Mouse (Mus musculus): ENCODE measurements at regions not wholly inside any gene's neighbourhood (a gene's known extent, or its start where the extent isn't known, plus 50 kb on each side); places are given as distances from the start of the nearest gene placed in this dataset.

DNA sequence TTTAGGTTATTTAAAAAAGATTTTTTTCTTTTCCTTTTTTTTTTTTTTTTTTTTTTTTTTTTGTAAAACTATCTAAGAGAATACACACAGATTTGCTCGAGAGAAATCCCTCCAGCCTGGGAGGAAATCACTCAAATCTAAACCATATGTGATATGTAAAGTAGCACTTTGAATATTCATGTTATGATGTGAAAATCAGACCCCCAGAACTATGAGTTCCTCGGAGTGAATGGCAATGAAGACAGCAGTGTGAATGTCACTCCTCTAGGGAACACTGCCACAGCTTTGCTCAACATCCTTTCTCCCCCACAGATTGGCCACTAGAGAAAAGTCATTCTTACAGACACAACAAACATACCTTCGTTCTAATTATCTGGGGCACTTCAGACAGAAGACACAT is 217.8 kb upstream of the Ddx18 start:
- Histone ChIP-seq H3K27me3 (ENCODE audit: insufficient read depth, low read length) (no peaks in the 10 kb centered on the region), H3K4me1 (replicated peaks; ENCODE audit: low read depth, low read length) (no peaks in the 10 kb centered on the region), H3K9me3 (ENCODE audit: low read length) (peaks cover 37% of the 10 kb centered on the region), H3K36me3 (ENCODE audit: insufficient read depth, low read length) (no peaks in the 10 kb centered on the region), H3K4me3 (replicated peaks; ENCODE audit: low read length) (no peak overlapping the region)
- no peak for TF ChIP-seq NANOG (IDR thresholded peaks at IDR 0.05; ENCODE audit: borderline replicate concordance, low read length)

DNA sequence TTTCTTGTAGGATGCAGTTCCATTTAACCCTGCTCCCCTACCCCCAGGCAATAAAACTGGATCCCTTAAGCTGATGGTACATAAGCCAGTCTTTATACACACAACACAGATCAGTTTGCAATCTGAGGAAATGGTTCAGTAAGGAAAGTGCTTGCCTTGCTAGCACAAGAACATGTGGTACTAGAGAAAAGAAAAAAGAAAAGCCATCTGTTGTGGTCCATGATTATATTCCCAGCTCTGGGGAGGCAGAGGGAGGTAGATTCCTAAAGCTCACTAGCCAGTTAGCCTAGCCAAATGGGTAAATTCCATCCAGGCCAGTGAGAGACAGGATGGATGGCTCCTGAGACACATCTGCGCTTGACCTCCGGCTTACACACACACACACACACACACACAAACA is 206.2 kb upstream of the Ddx18 start:
- Histone ChIP-seq H3K4me1 (replicated peaks; ENCODE audit: low read depth, low read length) (no peaks in the 10 kb centered on the region), H3K27me3 (ENCODE audit: insufficient read depth, low read length) (no peaks in the 10 kb centered on the region), H3K9me3 (ENCODE audit: low read length) (no peaks in the 10 kb centered on the region), H3K4me3 (replicated peaks; ENCODE audit: low read length) (no peak overlapping the region), H3K36me3 (ENCODE audit: insufficient read depth, low read length) (no peaks in the 10 kb centered on the region)
- TF ChIP-seq POU5F1 (IDR thresholded peaks at IDR 0.05; ENCODE audit: borderline replicate concordance, low read length), result no peak
- no peak for TF ChIP-seq NANOG (IDR thresholded peaks at IDR 0.05; ENCODE audit: borderline replicate concordance, low read length)
- TF ChIP-seq CTCF (conservative IDR thresholded peaks at IDR 0.05; ENCODE audit: low read length), result no peak

DNA sequence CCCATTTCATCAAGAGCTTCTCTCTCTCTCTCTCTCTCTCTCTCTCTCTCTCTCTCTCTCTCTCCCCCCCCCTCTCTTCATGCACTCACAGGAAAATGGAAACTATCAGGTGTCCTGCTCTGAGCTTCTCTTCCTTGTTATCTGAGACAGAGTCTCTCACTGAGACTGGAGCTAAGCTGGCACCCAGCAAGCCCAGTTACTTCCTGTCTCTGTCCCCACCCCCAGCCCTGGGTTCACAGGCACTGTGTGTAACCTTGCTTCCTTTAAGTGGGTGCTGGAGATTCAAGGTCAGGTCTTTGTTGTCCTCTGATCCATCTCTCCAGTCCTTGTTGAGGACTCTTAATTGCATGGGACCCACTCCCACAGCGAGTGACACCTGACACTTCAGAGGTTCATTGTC is 203.7 kb upstream of the Ddx18 start:
- Histone ChIP-seq H3K4me1 (replicated peaks; ENCODE audit: low read depth, low read length) (no peaks in the 10 kb centered on the region), H3K27me3 (ENCODE audit: insufficient read depth, low read length) (no peaks in the 10 kb centered on the region), H3K36me3 (ENCODE audit: insufficient read depth, low read length) (no peaks in the 10 kb centered on the region), H3K9me3 (ENCODE audit: low read length) (no peaks in the 10 kb centered on the region), H3K4me3 (replicated peaks; ENCODE audit: low read length) (no peak overlapping the region)
- TF ChIP-seq POU5F1 (IDR thresholded peaks at IDR 0.05; ENCODE audit: borderline replicate concordance, low read length), result no peak
- no peak for TF ChIP-seq CTCF (conservative IDR thresholded peaks at IDR 0.05; ENCODE audit: low read length)
- no peak for TF ChIP-seq NANOG (IDR thresholded peaks at IDR 0.05; ENCODE audit: borderline replicate concordance, low read length)

DNA sequence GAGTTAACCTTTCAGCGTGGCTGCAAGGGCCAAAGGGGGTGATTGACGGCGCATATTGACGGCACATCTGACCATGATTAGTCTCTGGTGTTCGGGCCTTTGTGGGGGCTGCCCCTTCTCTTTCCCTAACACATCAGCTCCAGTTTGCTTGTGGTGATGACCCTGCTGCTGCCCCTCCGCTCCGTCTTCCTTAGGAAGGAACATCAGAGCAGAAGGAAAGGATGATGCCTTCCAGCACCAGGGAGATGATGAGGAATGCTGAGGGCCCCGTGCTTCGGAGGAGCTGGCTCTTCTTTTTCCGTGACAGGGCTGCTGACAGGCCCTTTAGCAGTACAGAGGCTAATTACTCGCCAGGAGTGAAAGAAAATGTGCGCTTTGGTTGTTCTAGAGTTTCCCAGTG is 203.1 kb upstream of the Ddx18 start:
- no peaks in the 10 kb centered on the region for H3K4me1 ChIP-seq (replicated peaks; ENCODE audit: low read depth, low read length)
- H3K36me3 ChIP-seq (ENCODE audit: insufficient read depth, low read length), result no peaks in the 10 kb centered on the region
- no peaks in the 10 kb centered on the region for H3K27me3 ChIP-seq (ENCODE audit: insufficient read depth, low read length)
- no peaks in the 10 kb centered on the region for H3K9me3 ChIP-seq (ENCODE audit: low read length)
- TF ChIP-seq CTCF (conservative IDR thresholded peaks at IDR 0.05; ENCODE audit: low read length), result no peak
- H3K4me3 ChIP-seq (replicated peaks; ENCODE audit: low read length), result no peak overlapping the region

DNA sequence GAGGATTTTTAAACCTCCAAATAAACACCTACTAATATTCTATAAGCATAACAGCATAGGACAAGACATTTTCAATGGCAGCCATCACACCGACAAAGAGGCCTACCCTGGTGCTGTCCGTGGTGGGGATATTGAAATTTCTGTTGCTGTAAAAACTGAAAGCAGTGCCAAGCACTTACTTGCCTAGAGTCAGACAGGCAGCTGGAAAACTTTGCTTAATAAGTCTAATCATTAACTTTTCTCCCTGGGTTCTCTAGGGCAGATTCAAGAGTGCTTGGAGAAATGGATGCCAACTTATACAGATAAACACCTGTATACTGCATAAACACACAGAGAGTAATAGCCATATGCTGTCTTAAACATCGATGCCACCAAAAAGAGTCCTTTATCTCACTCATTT is 192.3 kb upstream of the Ddx18 start:
- Histone ChIP-seq H3K9me3 (ENCODE audit: low read length) (no peaks in the 10 kb centered on the region), H3K4me1 (replicated peaks; ENCODE audit: low read depth, low read length) (no peaks in the 10 kb centered on the region), H3K36me3 (ENCODE audit: insufficient read depth, low read length) (no peaks in the 10 kb centered on the region), H3K27me3 (ENCODE audit: insufficient read depth, low read length) (no peaks in the 10 kb centered on the region), H3K4me3 (replicated peaks; ENCODE audit: low read length) (no peak overlapping the region)
- TF ChIP-seq CTCF (conservative IDR thresholded peaks at IDR 0.05; ENCODE audit: low read length), result no peak
- TF ChIP-seq NANOG (IDR thresholded peaks at IDR 0.05; ENCODE audit: borderline replicate concordance, low read length), result no peak
- no peak for TF ChIP-seq POU5F1 (IDR thresholded peaks at IDR 0.05; ENCODE audit: borderline replicate concordance, low read length)

DNA sequence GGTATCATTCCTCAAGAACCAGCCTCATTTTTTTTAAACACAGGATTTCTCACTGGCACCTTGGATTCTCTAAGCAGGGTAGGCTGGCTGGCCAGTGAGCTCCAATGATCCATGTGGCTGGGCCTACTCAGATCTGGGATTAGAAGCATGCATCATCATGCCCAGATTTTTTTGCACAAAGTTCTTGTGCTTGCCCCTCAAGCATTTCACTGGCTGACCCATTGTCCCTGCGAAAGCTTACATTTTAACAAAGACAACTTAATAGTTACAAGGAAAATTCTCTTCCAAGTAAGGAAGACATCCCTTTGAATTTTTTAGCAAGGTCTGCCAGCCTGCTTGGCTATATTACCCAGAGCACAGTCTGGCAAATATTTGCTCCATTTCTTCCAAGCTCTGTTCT is 177.4 kb upstream of the Ddx18 start:
- no peaks in the 10 kb centered on the region for H3K36me3 ChIP-seq (ENCODE audit: insufficient read depth, low read length)
- TF ChIP-seq CTCF (conservative IDR thresholded peaks at IDR 0.05; ENCODE audit: low read length) (no peak), POU5F1 (IDR thresholded peaks at IDR 0.05; ENCODE audit: borderline replicate concordance, low read length) (no peak)
- H3K9me3 ChIP-seq (ENCODE audit: low read length), result no peaks in the 10 kb centered on the region
- no peaks in the 10 kb centered on the region for H3K4me1 ChIP-seq (replicated peaks; ENCODE audit: low read depth, low read length)
- H3K27me3 ChIP-seq (ENCODE audit: insufficient read depth, low read length), result no peaks in the 10 kb centered on the region
- no peak overlapping the region for H3K4me3 ChIP-seq (replicated peaks; ENCODE audit: low read length)

- no peak for TF ChIP-seq POU5F1 (IDR thresholded peaks at IDR 0.05; ENCODE audit: borderline replicate concordance, low read length)
- no peak for TF ChIP-seq NANOG (IDR thresholded peaks at IDR 0.05; ENCODE audit: borderline replicate concordance, low read length)
- TF ChIP-seq CTCF (conservative IDR thresholded peaks at IDR 0.05; ENCODE audit: low read length), result no peak
- no peaks in the 10 kb centered on the region for H3K36me3 ChIP-seq (ENCODE audit: insufficient read depth, low read length)
These were observed 167.4 kb upstream of the Ddx18 start for GRCm38 (mm10) chr1:121735113-121735719.

GRCm38 (mm10) chr1:121734456-121735112 is 166.8 kb upstream of the Ddx18 start:
- Histone ChIP-seq H3K36me3 (ENCODE audit: insufficient read depth, low read length) (no peaks in the 10 kb centered on the region), H3K4me1 (replicated peaks; ENCODE audit: low read depth, low read length) (no peaks in the 10 kb centered on the region), H3K27me3 (ENCODE audit: insufficient read depth, low read length) (no peaks in the 10 kb centered on the region), H3K4me3 (replicated peaks; ENCODE audit: low read length) (no peak overlapping the region), H3K9me3 (ENCODE audit: low read length) (no peaks in the 10 kb centered on the region; the same call in 1 of the 2 replicates)
- TF ChIP-seq CTCF (conservative IDR thresholded peaks at IDR 0.05; ENCODE audit: low read length), result no peak
- no peak for TF ChIP-seq POU5F1 (IDR thresholded peaks at IDR 0.05; ENCODE audit: borderline replicate concordance, low read length)
- TF ChIP-seq NANOG (IDR thresholded peaks at IDR 0.05; ENCODE audit: borderline replicate concordance, low read length), result no peak

More at GRCm38 (mm10) chr1:121735113-121735719, 167.4 kb upstream of the Ddx18 start:
- Histone ChIP-seq H3K9me3 (ENCODE audit: low read length) (no peaks in the 10 kb centered on the region; the same call in 1 of the 2 replicates), H3K27me3 (ENCODE audit: insufficient read depth, low read length) (no peaks in the 10 kb centered on the region), H3K4me3 (replicated peaks; ENCODE audit: low read length) (no peak overlapping the region), H3K4me1 (replicated peaks; ENCODE audit: low read depth, low read length) (no peaks in the 10 kb centered on the region)

DNA sequence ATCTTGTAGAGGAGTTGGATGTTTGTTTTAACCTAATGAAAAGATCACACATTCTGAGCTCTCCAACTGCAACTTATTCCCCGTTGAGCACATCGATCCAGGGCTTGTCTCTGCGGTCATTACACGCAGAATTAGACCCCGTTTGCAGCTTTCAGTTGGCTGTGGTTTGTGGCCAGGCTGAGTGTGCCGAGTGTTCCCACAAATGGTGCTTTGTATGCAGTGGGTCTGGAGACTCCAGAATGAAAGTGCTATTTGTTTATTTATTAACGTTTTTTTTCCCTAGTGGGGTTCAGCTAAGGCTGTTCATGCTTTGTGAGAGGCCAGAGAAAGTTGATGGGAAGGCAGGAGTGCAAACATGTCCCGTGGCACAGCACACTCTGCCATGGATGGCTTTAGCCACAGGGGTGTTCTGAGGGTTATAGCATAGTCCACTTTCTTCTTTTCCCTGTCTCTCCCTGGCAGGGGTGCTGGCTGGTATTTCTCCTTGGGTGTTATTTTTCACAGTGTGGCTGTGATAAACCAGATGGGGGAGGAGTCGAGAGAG is 141.6 kb upstream of the Ddx18 start:
- H3K9me3 ChIP-seq (ENCODE audit: low read length), result peaks cover 18% of the 10 kb centered on the region
- no peaks in the 10 kb centered on the region for H3K36me3 ChIP-seq (ENCODE audit: insufficient read depth, low read length)
- H3K4me1 ChIP-seq (replicated peaks; ENCODE audit: low read depth, low read length), result no peaks in the 10 kb centered on the region
- TF ChIP-seq NANOG (IDR thresholded peaks at IDR 0.05; ENCODE audit: borderline replicate concordance, low read length), result no peak
- no peak for TF ChIP-seq POU5F1 (IDR thresholded peaks at IDR 0.05; ENCODE audit: borderline replicate concordance, low read length)
- no peak for TF ChIP-seq CTCF (conservative IDR thresholded peaks at IDR 0.05; ENCODE audit: low read length)
- no peaks in the 10 kb centered on the region for H3K27me3 ChIP-seq (ENCODE audit: insufficient read depth, low read length)
- no peak overlapping the region for H3K4me3 ChIP-seq (replicated peaks; ENCODE audit: low read length)

All from E14TG2a.4 (cell line).